Mouse (Mus musculus) mouse embryonic stem cell (cell line): ENCODE data around the gene Cnst.

Experiments used
- in situ Hi-C, 2 experiments: fragments of 300-500 bp; cut with MboI; formaldehyde crosslinking; loops; 1 replicate in 1 of 2; 3 replicates in 1 of 2; pipeline ENCODE4 v1.14.3; 2019 to 2020; ENCODE audit warnings: low sequenced_read_pairs in 2 of 2, low pct_unique_long_range_greater_than_20kb in 1 of 2, mixed read lengths in 1 of 2; ENCODE audit not compliant: unreplicated experiment in 1 of 2

The Cnst gene

GRCm38 (mm10) chr1:179584220-179584619 lies 38.0 kb downstream of the Cnst start:
- in situ Hi-C loops = no loop called here

- in situ Hi-C loops = no loop called here
Measured at GRCm38 (mm10) chr1:179585646-179586045, 39.5 kb downstream of the Cnst start.

- in situ Hi-C loops = no loop called here
Measured at GRCm38 (mm10) chr1:179586430-179587095, 40.4 kb downstream of the Cnst start.

GRCm38 (mm10) chr1:179588230-179588629 lies 42.1 kb downstream of the Cnst start:
- in situ Hi-C loops = no loop called here

- in situ Hi-C loops = no loop called here
Measured at GRCm38 (mm10) chr1:179591639-179592038, 45.5 kb downstream of the Cnst start.

- in situ Hi-C loops = no loop called here
Measured at GRCm38 (mm10) chr1:179592143-179592542, 46.0 kb downstream of the Cnst start.

GRCm38 (mm10) chr1:179592972-179593371 lies 46.8 kb downstream of the Cnst start:
- in situ Hi-C loops = no loop called here

GRCm38 (mm10) chr1:179598386-179598785 lies 52.2 kb downstream of the Cnst start:
- in situ Hi-C loops = no loop called here

- in situ Hi-C loops = no loop called here
Measured at GRCm38 (mm10) chr1:179604526-179604925, 58.4 kb downstream of the Cnst start.

GRCm38 (mm10) chr1:179606004-179606723 lies 60.0 kb downstream of the Cnst start:
- in situ Hi-C loops = no loop called here

GRCm38 (mm10) chr1:179608521-179608920 lies 62.4 kb downstream of the Cnst start:
- in situ Hi-C loops = no loop called here

GRCm38 (mm10) chr1:179609724-179610505 lies 63.7 kb downstream of the Cnst start:
- in situ Hi-C loops = no loop called here

- in situ Hi-C loops = no loop called here
Measured at GRCm38 (mm10) chr1:179611182-179611581, 65.0 kb downstream of the Cnst start.

GRCm38 (mm10) chr1:179612418-179612817 lies 66.2 kb downstream of the Cnst start:
- in situ Hi-C loops = no loop called here

- in situ Hi-C loops = no loop called here
Measured at GRCm38 (mm10) chr1:179612986-179613505, 66.9 kb downstream of the Cnst start.

GRCm38 (mm10) chr1:179617426-179617825 lies 71.3 kb downstream of the Cnst start:
- in situ Hi-C loops = no loop called here

- in situ Hi-C loops = loop anchor here in 1 of 2 experiments (10.0 kb wide), 1 partner anchor 118 kb away; no protein-coding TSS in a partner anchor
Measured at GRCm38 (mm10) chr1:179622665-179623064, 76.5 kb downstream of the Cnst start.

GRCm38 (mm10) chr1:179623657-179624056 lies 77.5 kb downstream of the Cnst start:
- in situ Hi-C loops = loop anchor here in 1 of 2 experiments (10.0 kb wide), 1 partner anchor 119 kb away; no protein-coding TSS in a partner anchor

- in situ Hi-C loops = loop anchor here in 1 of 2 experiments (10.0 kb wide), 1 partner anchor 120 kb away; no protein-coding TSS in a partner anchor
Measured at GRCm38 (mm10) chr1:179624354-179624753, 78.2 kb downstream of the Cnst start.
